Mouse (Mus musculus): Measurements from ENCODE around the gene Lats2.
A peak's percentile ranks its signal among the peaks of the same experiment; 100 is the strongest.
"Not testable (repeated sequence)": the region's sequence is repeated elsewhere in the genome, so short reads cannot be mapped to it uniquely, and the experiment has no call there.

The Lats2 gene

DNA sequence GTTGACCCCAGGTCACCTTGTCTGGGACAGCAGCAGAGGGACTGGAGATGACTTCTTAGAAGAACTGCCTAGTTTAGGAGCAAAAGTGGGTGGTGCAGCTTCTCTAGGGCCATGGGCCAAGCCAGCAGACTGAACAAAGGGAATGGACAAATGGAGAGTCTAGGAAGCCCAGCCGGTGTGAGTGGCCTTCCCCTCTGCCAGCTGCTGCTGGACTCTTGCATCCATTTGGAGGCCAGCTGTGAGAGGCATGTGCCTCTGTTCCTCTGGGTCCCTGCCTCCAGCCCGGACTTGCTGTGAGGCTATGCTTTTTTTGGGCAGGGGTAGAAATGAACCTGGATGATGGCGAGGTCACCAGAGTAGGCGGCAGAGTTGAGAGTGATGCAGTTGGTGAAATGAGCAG lies at the start of gene Lats2:
Lats2 (minus strand) TSS at position 152 of the 400 bp plus-strand sequence.
- no peak for DNase-seq (ENCODE audit: low read depth, low spot score)

DNA sequence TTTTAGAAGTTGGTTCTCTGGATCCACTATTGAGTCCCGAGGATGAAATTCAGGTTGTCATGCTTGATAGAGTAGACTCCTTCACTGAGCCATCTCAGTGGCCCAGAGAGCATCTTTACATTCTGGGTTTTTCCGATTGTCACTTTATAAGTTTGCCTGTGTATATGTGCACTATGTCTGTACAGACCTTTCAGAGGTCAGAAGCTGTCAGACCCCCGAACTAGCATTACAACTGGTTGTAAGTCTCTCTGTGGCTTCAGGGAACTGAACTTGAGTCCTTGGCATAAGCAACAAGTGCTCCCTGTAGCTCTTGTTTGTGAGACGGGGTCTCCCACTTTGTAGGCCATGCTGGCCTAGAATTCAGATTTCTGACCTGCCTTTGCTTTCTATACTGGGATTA lies 45.5 kb upstream of the Lats2 start:
- DNase-seq (ENCODE audit: low read depth, low spot score): no peak

- DNase-seq (ENCODE audit: low read depth, low spot score): peak; percentile 99
Measured at GRCm38 (mm10) chr14:57797991-57798931, 40.1 kb upstream of the Lats2 start, which contains the start of gene Sap18. Sap18 (plus strand) TSS chr14:57798180.

- no peak for DNase-seq (ENCODE audit: low read depth, low spot score)
Measured at GRCm38 (mm10) chr14:57797551-57797950, 39.4 kb upstream of the Lats2 start.

GRCm38 (mm10) chr14:57791171-57791570 lies 33.0 kb upstream of the Lats2 start:
- no peak for DNase-seq (ENCODE audit: low read depth, low spot score)

DNA sequence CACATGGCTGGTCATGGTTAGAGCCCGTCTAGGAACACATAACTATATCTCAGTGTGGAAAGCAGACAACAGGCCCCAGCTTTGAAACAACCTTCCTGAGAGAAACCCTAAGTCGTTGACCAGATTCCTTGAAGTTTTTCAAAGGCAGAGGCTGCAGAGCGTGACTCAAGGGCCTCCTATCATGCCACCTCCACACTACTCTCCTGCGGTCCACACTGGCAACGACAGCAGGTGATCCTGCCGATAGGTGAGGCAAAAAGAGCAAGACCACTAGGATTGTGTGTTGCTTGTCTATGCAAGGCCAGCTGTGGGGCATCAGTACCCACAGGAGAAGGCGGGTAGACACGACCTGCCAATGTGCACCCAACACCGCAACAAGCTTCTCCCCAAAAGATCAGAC lies 31.6 kb upstream of the Lats2 start:
- DNase-seq (ENCODE audit: low read depth, low spot score): no peak

- no peak for DNase-seq (ENCODE audit: low read depth, low spot score)
Measured at GRCm38 (mm10) chr14:57789311-57789710, 31.1 kb upstream of the Lats2 start.

GRCm38 (mm10) chr14:57787406-57787805 lies 29.2 kb upstream of the Lats2 start:
- no peak for DNase-seq (ENCODE audit: low read depth, low spot score)

DNA sequence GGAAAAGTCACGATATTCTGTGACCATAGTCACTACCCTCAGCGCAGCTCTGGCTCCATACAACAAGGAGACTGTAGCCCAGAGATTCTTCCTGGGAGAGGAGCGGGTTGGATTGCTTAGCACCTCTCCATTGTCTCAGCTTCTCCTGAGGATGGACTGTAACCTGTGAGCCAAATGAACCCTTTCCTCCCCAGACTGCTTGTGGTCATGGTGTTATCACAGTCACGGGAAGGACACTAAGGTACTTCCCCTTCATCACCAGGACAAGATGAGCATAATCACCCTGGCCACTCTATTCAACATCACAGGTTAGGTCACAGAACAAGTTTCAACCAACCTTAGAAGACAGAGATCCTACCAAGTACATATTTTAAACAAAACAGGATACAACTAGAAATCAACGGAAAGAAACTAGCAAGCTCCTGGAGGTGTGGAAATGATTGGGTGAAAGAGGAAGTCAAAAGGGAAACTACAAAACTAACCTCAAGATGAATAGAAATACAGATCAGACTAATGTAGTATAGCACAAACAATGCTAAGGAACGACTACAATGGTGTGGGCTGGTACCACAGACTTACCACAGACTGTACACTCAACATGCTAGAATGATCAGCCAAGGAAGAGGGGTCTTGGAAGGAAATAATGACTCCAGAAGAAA lies 14.1 kb upstream of the Lats2 start:
- no peak for DNase-seq (ENCODE audit: low read depth, low spot score)

- no peak for DNase-seq (ENCODE audit: low read depth, low spot score)
Measured at GRCm38 (mm10) chr14:57769102-57769501, 10.9 kb upstream of the Lats2 start.

DNA sequence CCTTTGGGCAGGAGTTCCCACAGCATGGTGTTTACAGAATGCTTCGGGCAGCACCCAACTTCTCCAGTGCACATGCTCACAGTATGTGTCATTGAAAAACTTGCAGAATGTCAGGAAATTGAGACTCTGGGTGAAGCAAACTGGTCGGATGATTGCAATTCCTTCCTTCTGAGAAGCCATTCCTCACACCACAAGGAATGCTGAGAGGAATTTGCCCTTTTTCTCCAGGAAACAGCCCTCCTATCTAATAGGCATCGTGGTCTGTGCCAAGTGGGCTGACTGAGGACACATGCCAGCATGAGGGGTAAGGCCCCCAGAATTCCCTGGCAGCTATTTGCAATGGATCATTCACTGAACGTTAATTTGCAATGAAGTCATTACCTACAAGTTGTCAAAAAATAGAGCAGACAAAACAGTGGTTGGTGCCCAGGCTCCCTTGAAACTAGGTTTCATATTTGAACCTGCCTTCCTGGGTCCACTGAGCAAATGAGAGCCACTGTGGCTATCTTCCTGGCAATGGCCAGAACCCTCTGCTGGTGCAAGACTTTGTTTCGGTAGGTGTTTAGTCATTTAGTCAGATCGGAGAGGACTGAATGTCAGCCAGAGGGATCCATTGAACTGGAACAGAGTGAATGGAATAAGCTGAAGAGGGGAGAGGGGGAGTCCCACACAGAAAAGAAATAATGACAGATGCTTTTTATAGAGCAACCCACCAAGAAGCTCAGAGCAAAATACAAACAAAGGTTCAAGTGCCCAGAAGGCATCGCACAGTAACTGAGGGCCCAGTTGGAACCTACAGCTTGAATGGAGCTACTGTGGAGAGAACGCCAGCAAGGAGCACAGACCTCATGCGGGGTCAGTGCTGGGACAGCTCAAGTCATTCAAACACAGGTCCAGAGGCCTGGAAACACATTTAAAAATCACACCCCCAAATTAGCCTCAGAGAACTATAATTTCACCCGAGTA lies 2.5 kb upstream of the Lats2 start:
- DNase-seq (ENCODE audit: low read depth, low spot score): no peak

DNA sequence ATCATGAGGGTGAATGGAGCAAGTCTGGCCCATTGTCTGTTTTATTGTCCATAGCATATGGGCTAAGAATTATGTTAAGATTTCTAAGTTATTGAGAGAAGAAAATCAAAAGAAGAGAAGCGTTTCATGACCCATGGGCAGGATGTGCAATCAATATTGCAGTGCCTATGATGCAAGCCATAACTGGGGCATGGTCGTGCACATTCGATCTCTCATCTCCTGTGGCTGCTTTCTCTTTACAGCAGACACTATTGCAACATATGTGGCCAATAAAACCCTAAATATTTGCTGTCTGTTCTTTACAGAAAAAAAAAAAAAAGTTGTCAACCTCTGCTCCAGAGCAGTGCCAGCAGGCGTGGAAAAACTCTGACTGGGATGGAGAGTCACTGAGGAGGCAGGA lies 2.1 kb downstream of the Lats2 start:
- DNase-seq (ENCODE audit: low read depth, low spot score): no peak

DNA sequence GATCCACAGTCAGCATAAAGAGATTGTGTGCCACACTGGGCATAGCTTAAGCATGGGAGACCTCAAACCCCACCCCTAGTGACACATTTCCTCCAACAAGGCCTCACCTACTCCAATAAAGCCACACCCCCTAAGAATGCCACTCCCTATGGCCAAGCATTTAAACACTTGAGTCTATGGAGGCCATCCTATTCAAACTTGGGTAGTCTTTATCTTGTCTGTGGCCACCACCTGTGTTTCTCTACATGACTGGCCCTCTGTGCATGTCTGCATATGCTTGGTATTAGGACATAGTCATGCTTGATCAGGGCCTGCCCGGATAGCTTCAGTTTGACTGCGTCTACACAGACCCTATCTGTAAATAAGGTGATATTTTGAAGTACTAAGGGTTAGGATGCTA lies 2.5 kb downstream of the Lats2 start:
- no peak for DNase-seq (ENCODE audit: low read depth, low spot score)

GRCm38 (mm10) chr14:57753351-57753992 lies 4.7 kb downstream of the Lats2 start:
- DNase-seq (ENCODE audit: low read depth, low spot score): no peak

DNA sequence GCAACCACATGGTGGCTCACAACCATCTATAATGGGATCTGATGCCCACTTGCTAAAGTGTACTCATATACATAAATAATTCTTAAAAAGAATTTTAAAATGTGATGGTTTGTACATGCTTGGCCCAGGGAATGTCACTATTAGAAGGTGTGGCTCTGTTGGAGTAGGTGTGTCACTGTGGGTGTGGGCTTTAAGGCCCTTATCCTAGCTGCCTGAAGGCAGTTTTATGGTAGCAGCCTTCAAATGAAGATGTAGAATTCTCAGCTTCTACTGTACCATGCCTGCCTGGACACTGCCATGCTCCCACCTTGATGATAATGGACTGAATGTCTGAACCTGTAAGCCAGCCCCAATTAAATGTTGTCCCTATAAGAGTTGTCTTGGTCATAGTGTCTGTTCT lies 7.2 kb downstream of the Lats2 start:
- DNase-seq (ENCODE audit: low read depth, low spot score): not testable (repeated sequence)

- no peak for DNase-seq (ENCODE audit: low read depth, low spot score)
Measured at GRCm38 (mm10) chr14:57749501-57749900, 8.7 kb downstream of the Lats2 start.

DNA sequence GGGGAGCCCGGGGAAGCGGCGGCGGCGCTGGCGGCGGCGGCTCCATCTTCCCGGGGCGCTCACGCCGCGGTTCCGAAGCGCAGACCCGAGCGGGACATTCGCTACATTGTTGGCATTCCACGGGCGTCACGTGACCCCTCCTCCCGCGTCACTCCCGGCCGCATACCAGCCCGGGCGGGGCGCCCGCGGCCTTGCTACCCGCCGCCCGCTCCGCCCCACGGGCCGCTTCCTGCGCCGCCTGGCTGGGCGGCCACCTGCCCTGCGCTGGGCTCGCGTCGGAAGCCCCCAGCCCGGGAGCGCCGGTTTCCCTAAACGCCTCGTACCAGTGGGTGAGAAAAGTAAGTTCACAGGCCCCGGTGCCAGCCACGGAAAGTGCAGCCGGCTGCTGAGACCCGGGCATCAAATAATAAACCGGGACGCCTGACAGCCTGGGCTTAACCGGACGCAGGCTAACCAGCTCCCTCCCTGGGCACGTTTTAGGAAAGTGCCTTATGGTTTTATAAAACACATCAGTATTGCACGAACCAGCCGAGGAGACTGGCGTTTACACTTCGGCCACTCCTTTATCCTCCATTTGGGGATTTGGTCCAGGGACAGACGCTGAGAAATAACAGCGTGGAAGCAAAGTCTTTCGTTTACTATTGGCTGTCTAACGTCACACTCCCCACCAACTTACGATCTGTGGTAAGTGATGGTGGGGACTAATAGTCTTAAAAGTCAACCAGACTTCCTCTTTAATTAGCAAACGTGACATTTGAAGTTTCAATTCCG lies 12.0 kb downstream of the Lats2 start, which contains the start of gene Gm49361:
Gm49361 (minus strand) TSS at position 103 of the 771 bp plus-strand sequence.
- peak; percentile 87 for DNase-seq (ENCODE audit: low read depth, low spot score)

- DNase-seq (ENCODE audit: low read depth, low spot score): no peak
Measured at GRCm38 (mm10) chr14:57745291-57745969, 12.8 kb downstream of the Lats2 start.

- DNase-seq (ENCODE audit: low read depth, low spot score): peak; percentile 54
Measured at GRCm38 (mm10) chr14:57744547-57744946, 13.6 kb downstream of the Lats2 start.

- DNase-seq (ENCODE audit: low read depth, low spot score): no peak
Measured at GRCm38 (mm10) chr14:57740651-57741050, 17.5 kb downstream of the Lats2 start.
